Mouse (Mus musculus): Measurements from ENCODE around the gene Tifab. TPM values are rescaled to one million over a fixed set of nuclear protein-coding genes. Genes with fewer than 3 reads are reported as not detected.

Tifab gene
- polyA plus RNA-seq, 1 experiment from 2014 or later, result 1.5 TPM

DNA sequence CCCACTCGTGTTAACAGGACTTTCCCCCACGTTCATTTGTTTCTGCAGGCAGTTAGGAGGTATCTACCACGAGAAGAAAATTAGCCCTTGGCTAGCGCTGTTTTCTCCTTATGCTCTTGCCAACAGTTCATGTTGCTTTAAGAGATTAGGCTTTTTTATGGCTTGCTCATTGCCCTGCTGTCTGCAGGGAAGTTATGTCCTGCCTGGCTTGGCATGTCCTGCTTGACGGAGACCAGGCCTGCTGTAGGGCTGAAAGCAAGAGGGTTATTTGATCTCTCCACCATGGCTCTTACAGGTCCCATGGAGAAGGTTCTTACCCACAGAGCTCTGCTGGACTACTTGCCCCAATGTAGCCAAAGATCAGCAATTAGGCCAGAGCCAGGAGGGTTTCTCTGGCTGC, 23.6 kb downstream of the Tifab start:
- Histone ChIP-seq H3K9ac (no peak overlapping the region), H3K4me1 (replicated peaks) (peaks cover 5% of the 10 kb centered on the region; the same call in 1 of the 2 replicates), H3K9me3 (no peaks in the 10 kb centered on the region), H3K36me3 (no peaks in the 10 kb centered on the region), H3K27me3 (0 out of 2 replicates have a peak, but pooled peaks cover 3% of the 10 kb centered on the region), H3K4me3 (no peak overlapping the region), H3K4me2 (no peak overlapping the region), H3K27ac (no peak overlapping the region)
- ATAC-seq (ENCODE audit: low FRiP score), result no peak
- WGBS, result 83% methylated on average over 5 of the region's 5 CpGs

DNA sequence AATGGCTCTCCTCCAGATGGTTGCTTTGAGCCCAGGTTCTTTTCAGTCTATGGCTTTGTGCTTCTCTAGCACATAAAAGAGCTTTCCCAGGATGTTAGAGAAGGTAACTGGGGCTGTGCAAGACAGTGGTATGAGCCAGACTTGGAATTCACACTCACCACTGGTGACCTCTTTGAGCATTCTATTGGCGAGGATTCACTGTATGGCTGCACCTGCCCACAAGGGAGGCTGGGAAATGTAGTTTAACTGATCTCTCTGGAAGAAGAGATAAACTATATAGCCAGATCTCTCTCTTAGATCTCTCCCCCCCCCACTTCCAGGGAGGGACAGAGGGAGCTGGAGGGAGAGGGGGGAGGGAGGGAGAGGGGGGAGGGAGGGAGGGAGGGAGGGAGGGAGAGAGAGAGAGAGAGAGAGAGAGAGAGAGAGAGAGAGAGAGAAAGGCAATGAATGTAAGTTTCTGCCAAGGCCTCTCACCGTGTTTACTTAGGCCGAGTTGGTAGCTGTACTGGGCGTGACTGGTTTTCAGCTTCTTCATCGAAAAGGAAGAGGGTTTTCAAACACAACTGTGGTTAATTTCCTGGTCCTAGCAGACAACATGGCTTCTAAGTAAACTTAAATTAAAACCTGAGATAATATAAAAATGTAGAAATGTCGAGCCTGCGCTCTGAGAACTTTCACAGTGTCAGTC, 25.8 kb downstream of the Tifab start:
- peaks cover 5% of the 10 kb centered on the region; the same call in 1 of the 2 replicates for H3K4me1 ChIP-seq (replicated peaks)
- no peaks in the 10 kb centered on the region for H3K9me3 ChIP-seq
- H3K9ac ChIP-seq, result no peak overlapping the region
- no peak for ATAC-seq (ENCODE audit: low FRiP score)
- 80% methylated on average over 7 of the region's 7 CpGs for WGBS
- H3K27ac ChIP-seq, result no peak overlapping the region
- no peaks in the 10 kb centered on the region for H3K36me3 ChIP-seq
- H3K27me3 ChIP-seq, result peaks cover 4% of the 10 kb centered on the region; the same call in 1 of the 2 replicates
- no peak overlapping the region for H3K4me3 ChIP-seq
- no peak overlapping the region for H3K4me2 ChIP-seq

DNA sequence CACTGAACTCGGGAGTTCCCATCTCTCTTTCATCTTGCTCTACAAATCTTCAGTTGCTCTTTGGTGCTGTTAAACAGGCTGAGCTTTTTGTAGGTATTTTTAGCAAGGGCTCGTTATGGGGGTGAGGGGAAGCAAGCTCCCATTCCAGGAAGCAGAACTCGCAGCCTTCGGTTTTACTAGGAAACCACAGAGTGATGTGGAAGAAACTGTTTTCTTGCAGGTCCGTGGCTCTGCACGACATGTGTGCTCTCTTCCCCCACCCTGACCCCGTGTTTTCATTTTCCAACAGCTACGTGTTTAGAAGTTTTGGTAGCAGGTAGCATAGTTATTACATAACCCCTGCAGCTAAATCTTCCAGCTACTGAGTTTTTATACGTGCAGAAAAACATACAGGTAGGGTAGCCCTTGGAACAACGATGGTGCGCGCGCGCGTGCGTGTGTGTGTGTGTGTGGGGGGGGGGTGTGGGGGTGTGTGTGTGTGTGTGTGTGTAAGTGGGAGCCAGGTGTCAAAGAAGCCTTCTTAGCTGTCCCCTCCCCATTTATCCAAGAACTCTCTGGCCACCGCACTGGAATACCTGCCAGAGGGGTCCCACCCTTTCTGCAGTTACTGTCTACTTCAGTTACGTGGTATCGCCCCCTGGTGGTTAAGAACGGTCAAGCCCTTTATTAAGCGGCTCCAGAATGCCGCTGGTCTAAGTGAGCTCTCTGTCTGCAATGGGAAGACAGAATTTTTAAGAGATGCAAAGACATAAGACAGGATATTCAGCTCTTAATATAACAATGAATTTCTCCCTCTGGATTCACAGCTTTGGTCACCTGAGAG, 27.1 kb downstream of the Tifab start:
- no peak overlapping the region for H3K4me2 ChIP-seq
- 57% methylated on average over 22 of the region's 22 CpGs for WGBS
- no peak for ATAC-seq (ENCODE audit: low FRiP score)
- H3K27ac ChIP-seq, result peak overlapping the region; percentile 20; the same call in 1 of the 2 replicates
- no peak overlapping the region for H3K9ac ChIP-seq
- H3K4me1 ChIP-seq (replicated peaks), result peaks cover 5% of the 10 kb centered on the region; the same call in 1 of the 2 replicates
- no peaks in the 10 kb centered on the region for H3K36me3 ChIP-seq
- no peaks in the 10 kb centered on the region for H3K9me3 ChIP-seq
- H3K27me3 ChIP-seq, result peaks cover 5% of the 10 kb centered on the region; the same call in 1 of the 2 replicates
- no peak overlapping the region for H3K4me3 ChIP-seq

DNA sequence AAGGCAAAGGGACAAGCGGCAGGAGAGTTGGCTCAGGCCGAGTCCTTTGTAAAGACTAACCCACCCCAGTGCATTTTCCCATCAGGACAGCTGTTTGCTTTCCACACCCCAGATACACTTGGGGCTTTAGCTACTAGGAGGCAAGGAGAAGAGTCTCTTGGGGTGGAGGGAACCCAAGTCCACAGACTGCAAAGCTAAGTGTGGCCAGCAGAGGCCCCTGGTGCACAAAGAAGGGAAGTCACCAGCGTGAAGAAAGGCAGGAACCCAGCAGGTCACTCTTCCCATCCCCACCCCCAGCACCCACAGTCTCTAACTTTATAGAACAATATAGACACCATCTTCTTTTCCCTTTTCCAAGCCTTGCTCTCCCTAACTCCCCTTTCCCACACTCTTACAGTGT, 33.2 kb downstream of the Tifab start:
- Histone ChIP-seq H3K9me3 (no peaks in the 10 kb centered on the region), H3K4me3 (no peak overlapping the region), H3K9ac (no peak overlapping the region), H3K4me1 (replicated peaks) (no peaks in the 10 kb centered on the region), H3K27ac (no peak overlapping the region), H3K36me3 (no peaks in the 10 kb centered on the region), H3K27me3 (peaks cover 10% of the 10 kb centered on the region; the same call in 1 of the 2 replicates), H3K4me2 (no peak overlapping the region)
- 38% methylated on average over 3 of the region's 3 CpGs for WGBS
- no peak for ATAC-seq (ENCODE audit: low FRiP score)

DNA sequence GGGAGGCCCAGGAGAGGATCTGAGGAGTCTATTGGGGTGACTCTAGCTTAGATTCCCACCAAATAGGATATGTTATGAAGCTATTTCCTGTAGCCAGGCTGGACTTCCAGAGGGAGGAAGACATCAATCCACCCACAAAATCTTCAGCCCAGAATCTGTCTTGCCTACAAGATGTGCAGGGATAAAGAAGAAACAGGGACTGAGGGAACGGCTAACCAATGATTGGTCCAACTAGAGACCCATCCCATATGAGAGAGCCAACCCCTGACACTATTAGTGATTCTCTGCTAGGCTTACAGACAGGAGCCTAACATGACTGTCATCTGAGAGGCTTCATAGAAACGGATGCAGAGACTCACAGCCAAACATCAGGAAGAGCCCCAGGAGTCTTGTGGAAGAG, 34.7 kb downstream of the Tifab start:
- ATAC-seq (ENCODE audit: low FRiP score), result no peak
- H3K27ac ChIP-seq, result no peak overlapping the region
- H3K27me3 ChIP-seq, result peaks cover 10% of the 10 kb centered on the region; the same call in 1 of the 2 replicates
- H3K9ac ChIP-seq, result no peak overlapping the region
- no peaks in the 10 kb centered on the region for H3K9me3 ChIP-seq
- 56% methylated on average over 2 of the region's 2 CpGs for WGBS
- no peaks in the 10 kb centered on the region for H3K4me1 ChIP-seq (replicated peaks)
- no peak overlapping the region for H3K4me2 ChIP-seq
- no peak overlapping the region for H3K4me3 ChIP-seq
- H3K36me3 ChIP-seq, result no peaks in the 10 kb centered on the region

DNA sequence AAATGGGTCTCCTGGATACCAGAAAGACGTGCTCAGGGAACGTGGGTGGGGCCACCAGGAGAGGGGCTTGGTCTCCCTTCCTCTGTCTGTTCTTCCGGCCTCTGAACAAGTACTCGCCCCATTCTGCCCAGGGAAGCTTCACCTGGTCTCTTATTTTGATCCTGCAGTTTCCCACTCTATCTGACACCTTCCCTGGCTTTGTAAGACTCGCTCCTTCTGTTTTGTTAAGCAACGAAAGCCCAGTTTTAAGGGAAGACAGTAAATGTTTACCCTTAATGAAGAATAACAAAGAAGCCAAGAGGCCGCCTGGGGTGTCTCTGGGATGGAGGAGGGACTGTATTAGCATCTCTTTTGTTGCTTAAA, 35.6 kb downstream of the Tifab start:
- H3K4me3 ChIP-seq, result no peak overlapping the region
- 4% methylated on average over 7 of the region's 7 CpGs for WGBS
- no peak overlapping the region for H3K4me2 ChIP-seq
- no peak overlapping the region for H3K9ac ChIP-seq
- H3K4me1 ChIP-seq (replicated peaks), result no peaks in the 10 kb centered on the region
- no peak overlapping the region for H3K27ac ChIP-seq
- peaks cover 15% of the 10 kb centered on the region; the same call in 1 of the 2 replicates for H3K27me3 ChIP-seq
- H3K9me3 ChIP-seq, result no peaks in the 10 kb centered on the region
- no peak for ATAC-seq (ENCODE audit: low FRiP score)
- H3K36me3 ChIP-seq, result no peaks in the 10 kb centered on the region

- Histone ChIP-seq H3K4me2 (no peak overlapping the region), H3K4me3 (no peak overlapping the region), H3K27me3 (peaks cover 11% of the 10 kb centered on the region; the same call in 1 of the 2 replicates), H3K36me3 (no peaks in the 10 kb centered on the region), H3K9me3 (no peaks in the 10 kb centered on the region), H3K4me1 (replicated peaks) (no peaks in the 10 kb centered on the region), H3K27ac (no peak overlapping the region), H3K9ac (no peak overlapping the region)
- WGBS, result 15% methylated on average over 11 of the region's 11 CpGs
- ATAC-seq (ENCODE audit: low FRiP score), result no peak
Measured at GRCm38 (mm10) chr13:56142382-56143150, 36.1 kb downstream of the Tifab start.

DNA sequence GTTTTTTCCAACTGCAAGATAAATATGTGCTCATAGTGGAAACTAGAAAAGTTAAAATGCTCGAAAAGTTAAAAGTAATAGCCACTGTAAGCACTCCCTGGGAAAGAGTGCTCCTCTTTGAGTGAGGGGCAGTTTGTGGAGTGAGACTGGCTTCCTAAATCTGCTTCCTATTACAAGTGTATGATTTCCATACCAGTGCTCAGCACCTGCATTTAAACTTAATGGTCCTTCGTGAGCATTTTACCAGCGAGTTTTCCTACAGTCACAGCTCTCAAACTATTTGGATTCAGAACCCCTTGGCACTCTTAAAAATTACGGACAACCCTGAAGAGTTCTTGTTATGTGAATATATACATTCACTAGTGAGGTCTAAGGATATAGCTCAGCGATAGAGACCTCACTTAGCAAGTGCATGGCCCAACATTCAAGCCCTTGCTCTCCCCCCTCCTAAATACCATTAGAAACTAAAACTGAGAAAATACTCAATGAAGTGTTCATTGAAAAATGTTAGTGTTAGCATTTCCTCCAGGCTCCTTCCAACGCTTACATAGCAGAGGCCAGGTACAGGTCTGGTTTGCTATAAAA, 39.4 kb downstream of the Tifab start:
- Histone ChIP-seq H3K27me3 (peaks cover 11% of the 10 kb centered on the region; the same call in 1 of the 2 replicates), H3K36me3 (no peaks in the 10 kb centered on the region), H3K27ac (no peak overlapping the region), H3K9me3 (no peaks in the 10 kb centered on the region), H3K4me2 (no peak overlapping the region), H3K9ac (no peak overlapping the region), H3K4me1 (replicated peaks) (peaks cover 10% of the 10 kb centered on the region), H3K4me3 (no peak overlapping the region)
- 74% methylated on average over 6 of the region's 6 CpGs for WGBS
- no peak for ATAC-seq (ENCODE audit: low FRiP score)

GRCm38 (mm10) chr13:56136200-56136599, 42.5 kb downstream of the Tifab start, which contains the start of gene H2afy:
Gene H2afy (minus strand): TSS chr13:56136361.
- 0 out of 2 replicates have a peak, but pooled peaks cover 5% of the 10 kb centered on the region for H3K36me3 ChIP-seq
- H3K4me2 ChIP-seq, result peak within 1 kb of the TSS; percentile 91
- H3K9ac ChIP-seq, result peak within 1 kb of the TSS; percentile 99
- peaks cover 37% of the 10 kb centered on the region for H3K4me1 ChIP-seq (replicated peaks)
- peak within 1 kb of the TSS; percentile 89 for H3K27ac ChIP-seq
- peak within 1 kb of the TSS; percentile 97 for H3K4me3 ChIP-seq
- WGBS, result 84% methylated on average over 2 of the region's 2 CpGs
- no peak for ATAC-seq (ENCODE audit: low FRiP score)
- no peaks in the 10 kb centered on the region for H3K9me3 ChIP-seq
- peaks cover 5% of the 10 kb centered on the region; the same call in 1 of the 2 replicates for H3K27me3 ChIP-seq

DNA sequence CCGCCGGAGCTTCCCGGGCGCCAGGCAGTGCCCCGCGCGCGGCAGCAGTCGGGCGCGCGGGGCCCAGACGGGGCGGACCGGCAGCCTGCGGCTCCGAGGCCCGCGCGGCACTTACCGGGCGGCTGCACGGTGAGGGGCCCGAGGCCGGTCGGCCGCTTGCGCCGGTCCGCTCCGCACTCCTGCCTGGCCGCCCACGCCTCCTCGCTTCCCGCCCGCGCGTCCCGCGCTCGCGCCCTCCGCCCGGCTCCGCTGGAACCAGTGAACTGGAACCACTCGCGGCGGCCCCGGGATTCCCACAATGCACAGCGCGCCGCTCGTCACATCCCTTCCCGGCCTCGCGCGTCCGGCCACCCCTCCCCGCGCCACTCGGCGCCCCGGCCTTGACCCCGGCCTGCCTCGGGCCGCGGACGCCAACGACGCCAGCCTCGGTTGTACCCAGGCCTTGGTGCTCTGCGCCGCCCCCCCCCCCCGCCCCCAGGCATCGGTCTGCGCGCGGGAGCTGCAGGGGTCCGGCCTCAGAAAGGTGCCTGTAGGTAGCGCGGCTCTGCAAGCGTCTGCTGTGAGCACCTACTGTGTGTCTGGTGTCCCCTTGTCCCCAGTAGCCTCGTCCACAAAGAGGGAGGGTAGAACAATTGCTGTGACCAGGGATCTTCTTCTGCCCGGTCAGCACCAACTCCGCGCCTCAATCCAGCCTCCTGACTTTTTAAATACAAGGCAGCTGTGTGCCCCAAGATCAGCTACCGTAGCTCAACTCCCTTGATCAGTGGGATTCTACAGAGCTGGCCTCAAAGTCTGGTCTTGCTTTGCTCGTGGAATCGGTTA, 43.2 kb downstream of the Tifab start:
- H3K9me3 ChIP-seq, result no peaks in the 10 kb centered on the region
- peaks cover 5% of the 10 kb centered on the region; the same call in 1 of the 2 replicates for H3K36me3 ChIP-seq
- H3K27me3 ChIP-seq, result peaks cover 5% of the 10 kb centered on the region; the same call in 1 of the 2 replicates
- peaks cover 37% of the 10 kb centered on the region for H3K4me1 ChIP-seq (replicated peaks)
- H3K4me2 ChIP-seq, result peak overlapping the region; percentile 91
- peak overlapping the region; percentile 89 for H3K27ac ChIP-seq
- ATAC-seq (ENCODE audit: low FRiP score), result peak; percentile 86
- H3K4me3 ChIP-seq, result peak overlapping the region; percentile 97
- WGBS, result 1% methylated on average over 80 of the region's 89 CpGs
- peak overlapping the region; percentile 99 for H3K9ac ChIP-seq

GRCm38 (mm10) chr13:56134631-56135181, 44.0 kb downstream of the Tifab start:
- Histone ChIP-seq H3K9me3 (no peaks in the 10 kb centered on the region), H3K9ac (peak overlapping the region; percentile 99), H3K4me3 (peak overlapping the region; percentile 97), H3K4me2 (peak overlapping the region; percentile 91), H3K27ac (peak overlapping the region; percentile 89), H3K36me3 (peaks cover 11% of the 10 kb centered on the region), H3K4me1 (replicated peaks) (peaks cover 37% of the 10 kb centered on the region), H3K27me3 (peaks cover 5% of the 10 kb centered on the region; the same call in 1 of the 2 replicates)
- peak; percentile 43 for ATAC-seq (ENCODE audit: low FRiP score)
- WGBS, result under 1% methylated on average over 49 of the region's 50 CpGs
